Mouse (Mus musculus): Measurements from ENCODE around the gene V1ra8. TPM values are rescaled to one million over a fixed set of nuclear protein-coding genes. Genes with fewer than 3 reads are reported as not detected.
"Not testable (repeated sequence)": the region's sequence is repeated elsewhere in the genome, so short reads cannot be mapped to it uniquely, and the experiment has no call there.

The V1ra8 gene
- polyA plus RNA-seq (2015; fragmentation: Nextera tagmentation; extraction: Ambion mirVana), result not detected in 2 replicates

- H3K4me1 ChIP-seq (ENCODE audit: control insufficient read depth, insufficient read depth, low read depth, low read length); H3K4me2 ChIP-seq (ENCODE audit: low read length); H3K27me3 ChIP-seq (replicated peaks; ENCODE audit: control insufficient read depth, insufficient read depth, low read length); ATAC-seq; H3K9me3 ChIP-seq (ENCODE audit: control insufficient read depth, low read length); H3K9ac ChIP-seq (ENCODE audit: low read depth, low read length); H3K27ac ChIP-seq (ENCODE audit: low read depth, low read length); H3K36me3 ChIP-seq (ENCODE audit: control insufficient read depth, insufficient read depth, low read length); H3K4me3 ChIP-seq (ENCODE audit: low read length): not testable (repeated sequence)
- WGBS, result 77% methylated on average over 1 of the region's 2 CpGs
Measured at GRCm38 (mm10) chr6:90202493-90202892, at the start of gene V1ra8. V1ra8 (plus strand) TSS chr6:90202793.

DNA sequence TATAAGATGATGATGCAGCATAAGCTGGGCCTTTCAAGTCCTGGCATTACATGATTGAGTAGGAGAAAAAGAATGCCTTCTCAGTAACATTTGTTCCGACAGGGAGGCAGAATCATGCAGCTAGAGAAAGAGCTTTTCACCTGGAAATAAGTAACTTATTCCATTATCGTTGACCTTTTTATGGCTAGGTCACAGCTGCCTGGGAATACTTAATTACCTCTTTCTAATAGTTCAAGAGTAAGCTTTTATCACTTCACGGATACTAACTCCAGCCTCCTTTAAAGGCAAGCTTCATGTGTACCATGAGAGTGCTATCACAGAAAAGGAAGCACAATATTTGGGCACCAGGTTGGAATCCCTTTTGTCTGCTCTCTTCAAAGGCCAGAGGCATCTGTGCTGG, 42.5 kb upstream of the V1ra8 start:
- Histone ChIP-seq H3K27ac (ENCODE audit: low read depth, low read length) (no peak overlapping the region), H3K9ac (ENCODE audit: low read depth, low read length) (no peak overlapping the region), H3K4me2 (ENCODE audit: low read length) (no peak overlapping the region), H3K36me3 (ENCODE audit: control insufficient read depth, insufficient read depth, low read length) (no peaks in the 10 kb centered on the region), H3K4me1 (ENCODE audit: control insufficient read depth, insufficient read depth, low read depth, low read length) (no peaks in the 10 kb centered on the region), H3K27me3 (replicated peaks; ENCODE audit: control insufficient read depth, insufficient read depth, low read length) (no peaks in the 10 kb centered on the region), H3K9me3 (ENCODE audit: control insufficient read depth, low read length) (no peaks in the 10 kb centered on the region), H3K4me3 (ENCODE audit: low read length) (no peak overlapping the region)
- ATAC-seq, result no peak
- WGBS, result 81% methylated on average over 3 of the region's 3 CpGs

DNA sequence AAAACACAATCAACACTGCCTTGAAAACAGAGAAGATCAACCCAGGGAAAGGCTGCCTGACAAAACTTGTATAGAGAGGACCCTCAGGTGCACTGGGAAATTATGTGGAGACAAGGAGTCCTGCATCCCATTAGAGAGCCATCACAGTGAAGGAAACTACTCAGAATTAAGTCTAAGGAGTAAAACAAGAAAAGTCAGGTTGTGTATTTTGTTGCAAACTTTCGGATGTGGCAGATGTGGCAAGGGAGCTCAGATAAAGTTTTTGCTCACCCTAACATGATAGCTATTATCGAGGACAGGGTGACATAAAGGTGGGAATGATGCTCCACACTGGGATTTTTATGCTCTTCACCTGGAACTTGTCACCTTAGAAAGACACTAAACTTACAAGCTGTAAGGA, 28.1 kb upstream of the V1ra8 start, which contains the start of gene Vmn1r52:
Gene Vmn1r52 (plus strand): TSS at position 301 of the 400 bp plus-strand sequence.
- WGBS, result 75% methylated on average over 2 of the region's 2 CpGs
- no peaks in the 10 kb centered on the region for H3K9me3 ChIP-seq (ENCODE audit: control insufficient read depth, low read length)
- no peak within 1 kb of the TSS for H3K4me3 ChIP-seq (ENCODE audit: low read length)
- H3K4me1 ChIP-seq (ENCODE audit: control insufficient read depth, insufficient read depth, low read depth, low read length), result no peaks in the 10 kb centered on the region
- H3K36me3 ChIP-seq (ENCODE audit: control insufficient read depth, insufficient read depth, low read length), result no peaks in the 10 kb centered on the region
- H3K27me3 ChIP-seq (replicated peaks; ENCODE audit: control insufficient read depth, insufficient read depth, low read length), result no peaks in the 10 kb centered on the region
- no peak for ATAC-seq
- no peak within 1 kb of the TSS for H3K27ac ChIP-seq (ENCODE audit: low read depth, low read length)
- no peak within 1 kb of the TSS for H3K9ac ChIP-seq (ENCODE audit: low read depth, low read length)
- no peak within 1 kb of the TSS for H3K4me2 ChIP-seq (ENCODE audit: low read length)

- no peak within 1 kb of the TSS for H3K4me2 ChIP-seq (ENCODE audit: low read length)
- no peak for ATAC-seq
- no peak within 1 kb of the TSS for H3K4me3 ChIP-seq (ENCODE audit: low read length)
- no peaks in the 10 kb centered on the region for H3K4me1 ChIP-seq (ENCODE audit: control insufficient read depth, insufficient read depth, low read depth, low read length)
- H3K27me3 ChIP-seq (replicated peaks; ENCODE audit: control insufficient read depth, insufficient read depth, low read length), result no peaks in the 10 kb centered on the region
- H3K9me3 ChIP-seq (ENCODE audit: control insufficient read depth, low read length), result no peaks in the 10 kb centered on the region; the same call in 1 of the 2 replicates
- WGBS, result 92% methylated on average over 1 of the region's 1 CpGs
- no peak within 1 kb of the TSS for H3K9ac ChIP-seq (ENCODE audit: low read depth, low read length)
- H3K36me3 ChIP-seq (ENCODE audit: control insufficient read depth, insufficient read depth, low read length), result no peaks in the 10 kb centered on the region
- no peak within 1 kb of the TSS for H3K27ac ChIP-seq (ENCODE audit: low read depth, low read length)
Measured at GRCm38 (mm10) chr6:90224338-90224737, 21.7 kb downstream of the V1ra8 start, which contains the start of gene Vmn1r53. Vmn1r53 (minus strand) TSS chr6:90224438.

GRCm38 (mm10) chr6:90232114-90232513, 29.5 kb downstream of the V1ra8 start:
- not testable (repeated sequence) for ATAC-seq

GRCm38 (mm10) chr6:90232681-90233080, 30.1 kb downstream of the V1ra8 start:
- Histone ChIP-seq H3K27me3 (replicated peaks; ENCODE audit: control insufficient read depth, insufficient read depth, low read length) (no peaks in the 10 kb centered on the region), H3K4me3 (ENCODE audit: low read length) (no peak overlapping the region), H3K36me3 (ENCODE audit: control insufficient read depth, insufficient read depth, low read length) (no peaks in the 10 kb centered on the region), H3K9ac (ENCODE audit: low read depth, low read length) (no peak overlapping the region), H3K4me1 (ENCODE audit: control insufficient read depth, insufficient read depth, low read depth, low read length) (no peaks in the 10 kb centered on the region), H3K9me3 (ENCODE audit: control insufficient read depth, low read length) (peaks cover 5% of the 10 kb centered on the region), H3K4me2 (ENCODE audit: low read length) (no peak overlapping the region), H3K27ac (ENCODE audit: low read depth, low read length) (no peak overlapping the region)
- ATAC-seq, result no peak
- WGBS, result 64% methylated on average over 27 of the region's 27 CpGs

More at GRCm38 (mm10) chr6:90232114-90232513, 29.5 kb downstream of the V1ra8 start:
- not testable (repeated sequence) for H3K9ac ChIP-seq (ENCODE audit: low read depth, low read length); H3K27ac ChIP-seq (ENCODE audit: low read depth, low read length); H3K4me3 ChIP-seq (ENCODE audit: low read length); H3K27me3 ChIP-seq (replicated peaks; ENCODE audit: control insufficient read depth, insufficient read depth, low read length); H3K4me1 ChIP-seq (ENCODE audit: control insufficient read depth, insufficient read depth, low read depth, low read length); H3K4me2 ChIP-seq (ENCODE audit: low read length); H3K36me3 ChIP-seq (ENCODE audit: control insufficient read depth, insufficient read depth, low read length); H3K9me3 ChIP-seq (ENCODE audit: control insufficient read depth, low read length)
- WGBS, result 79% methylated on average over 4 of the region's 4 CpGs

GRCm38 (mm10) chr6:90244019-90244418, 41.4 kb downstream of the V1ra8 start:
- ATAC-seq, result no peak
- H3K27me3 ChIP-seq (replicated peaks; ENCODE audit: control insufficient read depth, insufficient read depth, low read length), result no peaks in the 10 kb centered on the region

DNA sequence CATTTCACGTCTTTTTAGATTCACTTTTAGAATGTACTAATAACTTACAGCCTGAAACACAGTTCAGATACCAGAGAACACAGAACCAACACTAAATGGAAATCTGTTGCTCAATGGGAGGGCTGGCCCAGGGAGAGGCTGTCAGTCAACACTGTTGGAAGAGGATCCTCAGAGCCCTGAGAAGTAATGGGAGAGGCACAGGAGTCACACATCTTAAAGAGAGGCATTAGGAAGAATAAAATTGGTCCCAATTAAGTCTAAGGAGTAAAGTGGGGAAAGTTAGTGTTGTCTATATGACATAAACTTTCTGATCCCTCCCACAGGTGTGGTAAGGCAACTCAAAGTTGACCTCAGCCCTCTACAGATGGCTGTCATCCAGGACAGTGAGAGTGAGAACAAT, 43.4 kb downstream of the V1ra8 start, which contains the start of gene Vmn1r54:
Gene Vmn1r54 (plus strand): TSS at position 301 of the 400 bp plus-strand sequence.
- no peak for ATAC-seq

More at GRCm38 (mm10) chr6:90244019-90244418, 41.4 kb downstream of the V1ra8 start:
- Histone ChIP-seq H3K36me3 (ENCODE audit: control insufficient read depth, insufficient read depth, low read length) (no peaks in the 10 kb centered on the region), H3K4me2 (ENCODE audit: low read length) (no peak overlapping the region), H3K9ac (ENCODE audit: low read depth, low read length) (no peak overlapping the region), H3K9me3 (ENCODE audit: control insufficient read depth, low read length) (no peaks in the 10 kb centered on the region), H3K4me1 (ENCODE audit: control insufficient read depth, insufficient read depth, low read depth, low read length) (no peaks in the 10 kb centered on the region), H3K4me3 (ENCODE audit: low read length) (no peak overlapping the region), H3K27ac (ENCODE audit: low read depth, low read length) (no peak overlapping the region)
- 81% methylated on average over 3 of the region's 3 CpGs for WGBS

More for the DNA sequence above, 43.4 kb downstream of the V1ra8 start, which contains the start of gene Vmn1r54:
- no peak within 1 kb of the TSS for H3K4me2 ChIP-seq (ENCODE audit: low read length)
- no peaks in the 10 kb centered on the region for H3K4me1 ChIP-seq (ENCODE audit: control insufficient read depth, insufficient read depth, low read depth, low read length)
- H3K4me3 ChIP-seq (ENCODE audit: low read length), result no peak within 1 kb of the TSS
- no peaks in the 10 kb centered on the region for H3K9me3 ChIP-seq (ENCODE audit: control insufficient read depth, low read length)
- H3K27me3 ChIP-seq (replicated peaks; ENCODE audit: control insufficient read depth, insufficient read depth, low read length), result no peaks in the 10 kb centered on the region
- H3K27ac ChIP-seq (ENCODE audit: low read depth, low read length), result no peak within 1 kb of the TSS
- no peaks in the 10 kb centered on the region for H3K36me3 ChIP-seq (ENCODE audit: control insufficient read depth, insufficient read depth, low read length)
- no peak within 1 kb of the TSS for H3K9ac ChIP-seq (ENCODE audit: low read depth, low read length)
- WGBS, result 85% methylated on average over 1 of the region's 1 CpGs

Measured in hindbrain, embryonic 16.5 days (tissue).